Mouse (Mus musculus) c-Kit-negative CD71-positive TER-119-positive erythroid progenitor cells, embryonic 14.5 days (primary cell): Measurements from ENCODE around the gene Gm20870.
"Not testable (repeated sequence)": the region's sequence is repeated elsewhere in the genome, so short reads cannot be mapped to it uniquely, and the experiment has no call there.

ENCODE experiments used
- DNase-seq: peaks from one replicate; pipeline ENCODE4 v3.0.0-alpha.2; 2013; ENCODE audit warnings: low read depth, low spot score

The Gm20870 gene

GRCm38 (mm10) chrY:71691743-71692142 is at the start of gene Gm20870:
Gene Gm20870 (plus strand): TSS chrY:71692043.
- not testable (repeated sequence) for DNase-seq
